Mouse (Mus musculus): ENCODE measurements around the gene Rbm11.
A peak's percentile ranks its signal among the peaks of the same experiment; 100 is the strongest.

Gene Rbm11

DNA sequence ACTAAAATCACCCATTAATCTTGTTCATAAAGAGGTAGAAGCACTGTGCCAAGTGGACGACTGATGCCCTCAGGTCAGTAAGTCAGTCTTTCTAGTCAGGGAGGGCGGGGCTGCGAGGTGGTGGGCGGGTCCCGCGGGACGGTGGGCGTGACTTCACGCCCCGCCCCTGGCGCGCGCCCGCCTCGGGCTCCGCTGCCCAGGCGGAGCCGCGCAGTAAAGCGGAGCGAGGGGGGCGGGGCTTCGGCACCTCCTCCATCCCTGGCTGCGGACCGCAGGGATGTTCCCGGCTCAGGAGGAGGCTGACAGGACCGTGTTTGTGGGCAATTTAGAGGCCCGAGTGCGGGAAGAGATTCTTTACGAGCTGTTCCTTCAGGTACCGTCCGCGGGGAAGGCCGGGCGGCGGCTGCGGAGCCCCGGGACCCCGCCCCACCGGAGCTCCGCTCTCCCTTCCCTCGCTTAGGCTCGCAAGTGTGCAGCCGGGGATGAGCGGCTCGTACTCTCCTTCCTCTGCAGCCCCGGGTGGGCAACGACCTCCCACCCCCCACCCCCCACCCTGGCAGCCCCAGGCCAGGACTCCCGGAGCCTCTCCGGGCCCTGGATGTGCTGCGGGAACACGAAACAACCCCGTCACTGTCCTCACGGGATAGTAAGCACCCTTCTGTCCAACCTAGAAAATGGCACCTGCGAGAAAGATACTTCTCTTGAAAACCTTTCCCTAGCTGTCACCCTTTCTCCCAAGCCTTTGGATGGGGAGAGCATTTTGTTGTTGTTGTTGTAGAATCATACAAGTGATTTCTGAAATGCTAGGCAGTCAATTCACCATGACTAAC, at the start of gene Rbm11:
Rbm11 (plus strand) TSS at position 174 of the 830 bp plus-strand sequence.
- no peaks in the 10 kb centered on the region for H3K36me3 ChIP-seq (ENCODE audit: control insufficient read depth, insufficient read depth, low read length, poor library complexity, severe bottlenecking)
- H3K27me3 ChIP-seq (ENCODE audit: control insufficient read depth, insufficient read depth, low read length, poor library complexity, severe bottlenecking), result no peaks in the 10 kb centered on the region
- DNase-seq (ENCODE audit: low read depth, low spot score), result peak; percentile 75

DNA sequence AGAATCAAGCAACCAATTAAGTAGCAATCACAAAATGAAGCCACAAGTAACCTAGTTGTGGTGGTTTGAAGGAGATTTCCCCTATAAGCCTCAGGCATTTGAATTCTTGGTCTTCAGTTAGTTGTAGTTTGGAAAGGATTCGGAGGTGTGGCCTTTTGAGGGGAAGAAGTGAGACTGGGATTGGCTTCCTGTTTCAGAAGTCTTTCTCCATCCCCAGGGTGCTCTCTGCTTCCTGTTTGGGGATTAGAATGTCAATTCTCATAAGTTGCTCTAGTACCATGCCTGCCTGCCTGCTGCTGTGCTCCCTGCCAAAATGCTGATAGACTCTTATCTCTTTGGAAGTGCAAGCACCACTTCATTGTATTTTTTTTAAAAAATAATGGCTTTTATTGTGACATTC, 47.3 kb upstream of the Rbm11 start:
- DNase-seq (ENCODE audit: low read depth, low spot score), result no peak
- H3K36me3 ChIP-seq (ENCODE audit: control insufficient read depth, insufficient read depth, low read length, poor library complexity, severe bottlenecking), result no peaks in the 10 kb centered on the region
- no peaks in the 10 kb centered on the region for H3K27me3 ChIP-seq (ENCODE audit: control insufficient read depth, insufficient read depth, low read length, poor library complexity, severe bottlenecking)

DNA sequence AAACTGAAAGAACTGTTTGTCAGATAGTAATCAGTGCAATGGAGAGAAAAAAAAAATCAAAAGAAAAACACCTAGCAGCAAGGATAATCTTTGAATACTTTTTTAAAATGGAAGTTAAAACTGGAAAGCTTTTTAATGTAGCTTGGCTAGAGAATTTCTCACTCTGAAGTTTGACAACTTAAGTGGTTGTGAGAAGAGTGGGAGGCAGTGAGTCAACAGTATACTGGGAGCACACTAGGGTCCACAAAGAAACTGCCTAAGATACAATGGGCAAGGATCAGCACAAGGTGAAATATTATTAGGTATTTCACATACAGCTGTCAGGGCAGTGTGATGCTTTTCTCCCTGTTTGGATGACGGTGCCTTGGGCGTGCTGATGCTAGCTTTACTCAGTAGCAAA, 29.7 kb upstream of the Rbm11 start:
- H3K36me3 ChIP-seq (ENCODE audit: control insufficient read depth, insufficient read depth, low read length, poor library complexity, severe bottlenecking), result no peaks in the 10 kb centered on the region
- no peaks in the 10 kb centered on the region for H3K27me3 ChIP-seq (ENCODE audit: control insufficient read depth, insufficient read depth, low read length, poor library complexity, severe bottlenecking)

DNA sequence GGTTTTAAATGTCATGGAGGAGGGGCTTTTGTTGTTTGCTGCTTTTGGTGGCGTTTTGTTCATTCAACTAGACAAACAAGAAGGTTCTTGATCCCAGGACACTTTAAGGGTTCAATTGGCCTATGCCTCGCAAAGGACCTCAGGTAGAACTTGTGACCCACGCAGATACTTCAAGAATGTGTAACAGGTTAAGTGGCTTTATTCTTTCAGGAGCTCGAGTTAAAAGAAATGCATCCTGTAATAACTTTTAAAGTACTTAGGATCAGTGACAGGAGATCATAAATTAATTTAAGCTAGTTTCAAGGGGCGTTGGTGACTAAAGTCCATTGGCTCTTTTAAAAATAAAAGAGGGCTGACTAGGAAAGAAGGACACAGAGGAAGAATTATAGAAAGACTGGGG, 10.4 kb upstream of the Rbm11 start:
- Histone ChIP-seq H3K27me3 (ENCODE audit: control insufficient read depth, insufficient read depth, low read length, poor library complexity, severe bottlenecking) (no peaks in the 10 kb centered on the region), H3K36me3 (ENCODE audit: control insufficient read depth, insufficient read depth, low read length, poor library complexity, severe bottlenecking) (no peaks in the 10 kb centered on the region)
- DNase-seq (ENCODE audit: low read depth, low spot score), result no peak

More for the DNA sequence above, 29.7 kb upstream of the Rbm11 start:
- no peak for DNase-seq (ENCODE audit: low read depth, low spot score)

DNA sequence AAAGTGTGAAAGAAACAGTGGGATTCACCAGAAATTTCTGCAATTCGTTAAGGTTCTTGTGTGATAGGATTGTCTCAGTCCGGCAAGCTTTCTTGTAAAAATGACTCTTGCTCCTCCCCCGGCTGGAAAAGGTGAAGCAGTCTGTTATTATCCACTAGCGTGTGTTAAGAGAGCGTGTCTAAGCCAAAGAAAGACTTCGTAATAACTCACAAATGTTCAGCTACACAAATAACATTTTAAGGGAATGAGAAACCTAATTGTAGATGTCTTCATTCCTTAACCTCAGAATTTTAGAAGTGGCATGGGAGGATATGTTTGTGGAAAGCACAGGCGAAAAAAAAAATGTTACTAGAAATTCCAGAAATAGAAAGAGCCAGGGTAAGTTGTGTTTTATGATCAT, 6.7 kb upstream of the Rbm11 start, which contains the start of gene Lipi:
Lipi (minus strand) TSS at position 101 of the 400 bp plus-strand sequence.
- no peak for DNase-seq (ENCODE audit: low read depth, low spot score)

DNA sequence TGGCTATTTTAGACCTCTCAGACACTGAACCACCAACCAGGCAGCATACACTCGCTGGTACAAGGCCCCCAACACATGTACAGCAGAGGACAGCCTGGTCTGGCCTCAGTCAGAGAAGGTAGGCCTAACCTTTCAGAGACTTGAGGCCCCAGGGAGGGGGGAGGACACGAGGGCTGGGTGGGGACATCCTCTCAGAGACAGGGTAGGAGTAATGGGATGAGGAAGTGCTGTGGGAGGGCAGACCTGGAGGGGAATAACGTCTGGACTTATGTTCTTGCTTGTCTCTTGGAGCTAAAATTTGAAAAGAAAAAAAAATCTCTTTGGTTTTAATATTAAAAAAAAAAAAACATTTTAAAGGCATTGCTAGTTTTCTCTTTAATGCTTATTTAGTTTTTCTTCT, 6.2 kb upstream of the Rbm11 start:
- no peaks in the 10 kb centered on the region for H3K27me3 ChIP-seq (ENCODE audit: control insufficient read depth, insufficient read depth, low read length, poor library complexity, severe bottlenecking)
- no peak for DNase-seq (ENCODE audit: low read depth, low spot score)
- no peaks in the 10 kb centered on the region for H3K36me3 ChIP-seq (ENCODE audit: control insufficient read depth, insufficient read depth, low read length, poor library complexity, severe bottlenecking)

More for the DNA sequence above, 6.7 kb upstream of the Rbm11 start, which contains the start of gene Lipi:
- H3K27me3 ChIP-seq (ENCODE audit: control insufficient read depth, insufficient read depth, low read length, poor library complexity, severe bottlenecking), result no peaks in the 10 kb centered on the region
- H3K36me3 ChIP-seq (ENCODE audit: control insufficient read depth, insufficient read depth, low read length, poor library complexity, severe bottlenecking), result no peaks in the 10 kb centered on the region

DNA sequence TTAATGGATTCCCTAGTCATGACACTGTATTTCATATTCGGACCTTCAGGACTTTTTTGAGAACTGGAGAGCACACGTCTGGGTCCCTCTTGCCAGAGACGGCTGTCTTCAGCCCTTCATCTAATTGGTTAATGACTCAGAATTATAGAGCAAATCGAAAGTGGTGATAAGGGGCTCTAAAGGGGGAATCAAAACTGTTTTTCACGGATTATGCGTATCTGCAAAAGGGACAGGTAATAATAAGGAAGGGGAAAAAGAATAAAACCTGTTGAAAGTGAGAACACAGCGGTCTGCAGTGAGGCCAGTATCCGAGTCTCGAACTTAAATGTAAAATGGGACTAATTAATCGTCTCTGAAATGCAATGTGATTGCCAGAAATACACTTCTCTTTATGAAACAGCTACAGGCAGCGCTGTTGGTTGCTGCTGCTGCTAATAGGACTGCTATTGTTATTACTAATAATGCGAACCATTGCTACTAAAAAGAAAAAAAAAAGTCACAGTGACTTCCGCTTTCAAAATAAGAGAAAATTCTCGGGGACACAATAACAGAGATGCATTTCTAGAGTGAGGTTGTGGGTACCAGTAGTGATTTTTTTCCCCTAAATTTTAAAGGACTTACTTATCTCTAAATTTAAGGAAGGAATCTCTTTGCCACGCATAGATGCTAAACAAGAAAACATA, 998 bp downstream of the Rbm11 start:
- H3K27me3 ChIP-seq (ENCODE audit: control insufficient read depth, insufficient read depth, low read length, poor library complexity, severe bottlenecking), result no peaks in the 10 kb centered on the region
- peak; percentile 9 for DNase-seq (ENCODE audit: low read depth, low spot score)
- H3K36me3 ChIP-seq (ENCODE audit: control insufficient read depth, insufficient read depth, low read length, poor library complexity, severe bottlenecking), result no peaks in the 10 kb centered on the region

DNA sequence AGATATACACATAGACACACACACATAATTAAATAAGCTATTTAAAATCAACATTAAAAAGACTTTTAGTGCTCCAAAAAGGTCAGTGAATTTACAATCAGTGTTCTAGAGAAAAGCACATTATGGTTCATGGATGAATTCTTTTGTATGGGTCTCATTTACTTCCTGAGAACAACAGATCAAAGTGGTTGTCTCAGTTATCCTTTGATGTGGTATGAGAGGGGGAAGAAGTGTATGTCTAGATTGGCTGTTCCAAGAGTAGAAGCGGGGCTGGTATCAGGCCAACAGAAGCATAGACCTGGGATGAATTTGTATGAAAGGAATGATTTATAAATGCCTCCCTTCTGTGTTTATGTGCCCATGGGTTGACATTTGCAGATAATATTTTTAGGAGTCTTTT, 13.8 kb downstream of the Rbm11 start:
- Histone ChIP-seq H3K36me3 (ENCODE audit: control insufficient read depth, insufficient read depth, low read length, poor library complexity, severe bottlenecking) (no peaks in the 10 kb centered on the region), H3K27me3 (ENCODE audit: control insufficient read depth, insufficient read depth, low read length, poor library complexity, severe bottlenecking) (no peaks in the 10 kb centered on the region)
- DNase-seq (ENCODE audit: low read depth, low spot score), result no peak

DNA sequence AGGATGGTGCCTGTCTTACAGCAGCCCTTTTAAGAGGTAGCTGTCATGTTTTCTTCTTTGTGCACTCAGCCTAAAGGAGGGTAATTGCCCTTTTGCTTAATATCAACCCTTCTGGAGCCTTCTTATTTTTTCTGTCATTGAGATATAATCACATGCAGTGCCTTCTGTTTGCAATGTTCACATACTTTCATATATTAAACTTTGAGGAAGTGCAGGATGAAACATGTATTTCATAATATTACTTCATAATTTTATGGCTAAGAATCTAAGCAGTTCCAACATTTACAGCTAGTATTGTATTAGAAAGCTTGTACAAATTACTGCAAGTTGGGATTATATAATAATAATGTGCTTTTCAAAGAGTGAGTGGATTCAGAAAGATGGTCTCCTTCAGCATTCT, 19.9 kb downstream of the Rbm11 start:
- no peak for DNase-seq (ENCODE audit: low read depth, low spot score)
- H3K27me3 ChIP-seq (ENCODE audit: control insufficient read depth, insufficient read depth, low read length, poor library complexity, severe bottlenecking), result no peaks in the 10 kb centered on the region
- no peaks in the 10 kb centered on the region for H3K36me3 ChIP-seq (ENCODE audit: control insufficient read depth, insufficient read depth, low read length, poor library complexity, severe bottlenecking)

DNA sequence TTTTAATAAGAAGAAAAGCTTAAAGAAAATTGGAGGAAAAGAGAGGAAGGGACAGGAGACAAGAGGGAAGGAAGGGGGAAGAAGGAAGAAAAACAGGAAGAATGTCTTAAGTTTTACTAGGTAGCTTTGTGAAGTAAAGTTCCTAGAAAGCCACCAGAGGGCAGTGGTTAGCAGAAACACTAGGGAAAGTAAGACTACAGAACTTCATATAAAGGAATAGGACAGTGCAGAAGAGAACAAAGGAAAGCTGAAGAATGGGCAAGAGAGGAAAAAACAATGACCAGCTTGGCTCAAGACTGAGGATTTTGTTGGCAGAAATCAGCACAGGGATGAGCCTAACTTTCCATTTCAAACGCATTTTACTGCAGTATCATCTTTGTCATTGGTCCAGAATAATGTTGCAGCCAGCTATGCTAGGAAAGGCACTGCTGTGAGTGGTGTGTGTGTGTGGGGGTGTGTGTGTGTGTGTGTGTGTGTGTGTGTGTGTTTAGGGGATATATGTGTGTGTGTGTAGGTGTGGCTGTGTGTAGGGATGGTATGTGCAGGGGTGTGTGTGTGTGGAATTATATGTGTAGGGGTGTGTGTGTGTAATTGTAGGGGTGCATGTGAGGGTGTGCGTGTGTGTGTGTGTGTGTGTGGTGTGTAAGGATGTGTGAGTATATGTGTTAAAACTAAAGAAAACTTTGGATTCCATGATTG, 25.2 kb downstream of the Rbm11 start:
- no peaks in the 10 kb centered on the region for H3K36me3 ChIP-seq (ENCODE audit: control insufficient read depth, insufficient read depth, low read length, poor library complexity, severe bottlenecking)
- no peaks in the 10 kb centered on the region for H3K27me3 ChIP-seq (ENCODE audit: control insufficient read depth, insufficient read depth, low read length, poor library complexity, severe bottlenecking)
- DNase-seq (ENCODE audit: low read depth, low spot score), result peak; percentile 59

DNA sequence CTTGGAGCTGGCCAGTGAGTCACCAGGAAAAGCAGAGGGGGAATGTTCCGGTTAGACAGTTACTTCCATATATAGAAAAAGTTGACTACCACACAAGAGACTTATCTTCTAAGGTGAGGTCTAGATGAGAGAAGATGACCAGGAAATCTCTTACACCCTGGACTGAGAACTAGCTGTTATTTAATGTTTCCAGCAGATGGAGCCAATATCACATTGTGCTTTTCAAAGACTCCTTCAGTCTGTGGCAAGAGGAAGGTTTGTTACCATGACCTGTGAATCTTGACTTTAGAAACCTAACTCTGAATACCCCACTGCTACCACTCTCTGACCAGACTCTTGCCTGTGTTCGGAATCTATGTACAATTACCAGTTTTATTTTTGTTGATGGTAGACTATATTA, 35.2 kb downstream of the Rbm11 start:
- no peaks in the 10 kb centered on the region for H3K27me3 ChIP-seq (ENCODE audit: control insufficient read depth, insufficient read depth, low read length, poor library complexity, severe bottlenecking)
- DNase-seq (ENCODE audit: low read depth, low spot score), result no peak
- H3K36me3 ChIP-seq (ENCODE audit: control insufficient read depth, insufficient read depth, low read length, poor library complexity, severe bottlenecking), result no peaks in the 10 kb centered on the region
